Mouse (Mus musculus): Measurements from ENCODE around the gene Tns1. TPM values are rescaled to one million over a fixed set of nuclear protein-coding genes. Genes with fewer than 3 reads are reported as not detected.

The Tns1 gene
- polyA plus RNA-seq, 1 experiment from 2014 or later, result 16.5 TPM

DNA sequence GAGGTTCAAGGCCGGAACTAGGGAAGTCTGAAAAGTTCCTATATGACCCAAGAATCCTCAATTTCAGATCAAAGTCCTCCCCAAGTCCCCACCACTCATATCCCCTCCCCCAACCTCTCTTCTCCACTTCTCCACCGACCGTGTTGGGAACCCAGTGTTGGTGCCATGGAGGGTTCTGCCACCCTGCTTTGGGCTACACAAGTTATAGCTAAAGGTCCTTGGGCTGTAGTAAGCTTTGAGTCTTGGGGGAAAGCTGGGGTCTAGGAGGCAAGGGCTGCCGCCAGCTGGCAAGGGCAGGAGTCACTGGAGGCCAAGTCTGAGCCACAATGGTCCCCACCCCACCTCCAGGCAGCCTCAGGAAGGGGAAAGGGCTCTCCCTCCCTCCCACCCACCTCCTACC is 88.8 kb downstream of the Tns1 start:
- Histone ChIP-seq H3K9me3 (no peaks in the 10 kb centered on the region), H3K36me3 (no peaks in the 10 kb centered on the region), H3K4me3 (no peak overlapping the region), H3K27ac (no peak overlapping the region), H3K4me1 (peaks cover 25% of the 10 kb centered on the region), H3K4me2 (replicated peaks) (no peak overlapping the region), H3K27me3 (replicated peaks) (peaks cover 17% of the 10 kb centered on the region), H3K9ac (no peak overlapping the region)
- WGBS, result 66% methylated on average over 4 of the region's 4 CpGs
- no peak for ATAC-seq (ENCODE audit: low FRiP score, low read depth)

DNA sequence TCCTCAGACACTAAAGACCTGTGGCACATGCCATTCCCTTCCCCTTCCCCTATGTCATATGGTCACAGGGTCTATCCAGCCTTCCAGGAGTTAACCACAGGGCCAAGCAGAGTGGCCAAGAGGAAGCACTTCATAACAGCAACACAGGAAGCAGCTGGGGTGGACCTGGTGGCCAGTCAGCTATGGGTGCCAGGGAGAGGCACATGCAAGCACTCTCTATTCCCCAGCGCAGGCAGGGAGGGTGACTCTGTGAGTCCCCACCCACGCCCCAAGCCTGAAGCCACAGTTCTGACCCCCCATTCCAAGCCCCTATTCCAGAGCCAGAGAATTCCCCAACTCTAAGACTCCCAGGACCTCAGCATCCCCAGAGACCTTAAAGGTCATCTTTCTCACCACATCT is 89.5 kb downstream of the Tns1 start:
- H3K27me3 ChIP-seq (replicated peaks), result peaks cover 17% of the 10 kb centered on the region
- 84% methylated on average over 2 of the region's 2 CpGs for WGBS
- no peak overlapping the region for H3K27ac ChIP-seq
- no peak overlapping the region for H3K4me2 ChIP-seq (replicated peaks)
- no peak overlapping the region for H3K4me3 ChIP-seq
- H3K9ac ChIP-seq, result no peak overlapping the region
- no peak for ATAC-seq (ENCODE audit: low FRiP score, low read depth)
- no peaks in the 10 kb centered on the region for H3K9me3 ChIP-seq
- peaks cover 28% of the 10 kb centered on the region for H3K4me1 ChIP-seq
- H3K36me3 ChIP-seq, result no peaks in the 10 kb centered on the region

DNA sequence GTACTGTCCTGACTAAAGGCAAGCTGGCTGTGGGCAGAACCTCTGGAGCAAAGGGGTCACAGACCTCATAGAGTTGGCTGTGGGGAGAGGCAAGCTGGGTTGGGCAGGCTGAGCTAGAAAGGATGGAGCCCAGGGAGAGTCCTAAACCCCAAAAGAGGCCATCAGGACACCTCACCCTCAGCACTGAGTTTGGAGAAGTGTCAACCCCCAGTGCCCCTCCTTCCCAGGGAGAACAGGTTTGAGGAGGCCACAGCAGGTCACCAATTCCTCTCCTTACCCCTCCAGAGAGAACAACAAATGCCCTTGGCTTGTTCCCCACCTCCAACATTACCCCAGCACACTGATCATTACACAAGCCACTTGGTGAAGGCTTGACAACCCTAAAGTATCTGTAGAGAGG is 90.0 kb downstream of the Tns1 start:
- no peak overlapping the region for H3K4me3 ChIP-seq
- H3K36me3 ChIP-seq, result no peaks in the 10 kb centered on the region
- no peak overlapping the region for H3K27ac ChIP-seq
- no peak overlapping the region for H3K4me2 ChIP-seq (replicated peaks)
- ATAC-seq (ENCODE audit: low FRiP score, low read depth), result no peak
- H3K9ac ChIP-seq, result no peak overlapping the region
- H3K9me3 ChIP-seq, result no peaks in the 10 kb centered on the region
- peaks cover 17% of the 10 kb centered on the region for H3K27me3 ChIP-seq (replicated peaks)
- H3K4me1 ChIP-seq, result peaks cover 28% of the 10 kb centered on the region

DNA sequence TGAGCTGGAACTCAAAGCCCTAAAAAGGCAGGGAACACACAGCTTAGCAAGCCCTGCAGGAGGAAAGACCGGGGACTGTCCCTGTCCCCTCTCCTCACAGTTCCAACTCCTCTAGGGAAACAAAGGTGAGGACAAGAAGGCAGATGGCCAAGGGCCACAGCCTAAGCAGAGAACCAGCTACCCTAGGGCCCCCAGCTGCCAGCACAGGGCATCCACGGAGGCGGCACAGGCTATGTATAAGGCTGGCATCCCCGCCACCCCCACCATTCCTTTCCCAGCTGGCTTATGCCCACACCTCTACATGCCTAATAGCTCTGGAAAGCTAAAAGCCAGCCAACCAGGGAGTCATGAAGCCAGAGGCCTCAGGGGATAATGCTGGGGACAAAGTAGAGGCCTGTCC is 90.8 kb downstream of the Tns1 start:
- peaks cover 28% of the 10 kb centered on the region for H3K4me1 ChIP-seq
- peaks cover 17% of the 10 kb centered on the region for H3K27me3 ChIP-seq (replicated peaks)
- no peak for ATAC-seq (ENCODE audit: low FRiP score, low read depth)
- H3K4me2 ChIP-seq (replicated peaks), result no peak overlapping the region
- H3K4me3 ChIP-seq, result no peak overlapping the region
- no peaks in the 10 kb centered on the region for H3K36me3 ChIP-seq
- 81% methylated on average over 4 of the region's 4 CpGs for WGBS
- H3K9ac ChIP-seq, result no peak overlapping the region
- no peaks in the 10 kb centered on the region for H3K9me3 ChIP-seq
- H3K27ac ChIP-seq, result no peak overlapping the region

DNA sequence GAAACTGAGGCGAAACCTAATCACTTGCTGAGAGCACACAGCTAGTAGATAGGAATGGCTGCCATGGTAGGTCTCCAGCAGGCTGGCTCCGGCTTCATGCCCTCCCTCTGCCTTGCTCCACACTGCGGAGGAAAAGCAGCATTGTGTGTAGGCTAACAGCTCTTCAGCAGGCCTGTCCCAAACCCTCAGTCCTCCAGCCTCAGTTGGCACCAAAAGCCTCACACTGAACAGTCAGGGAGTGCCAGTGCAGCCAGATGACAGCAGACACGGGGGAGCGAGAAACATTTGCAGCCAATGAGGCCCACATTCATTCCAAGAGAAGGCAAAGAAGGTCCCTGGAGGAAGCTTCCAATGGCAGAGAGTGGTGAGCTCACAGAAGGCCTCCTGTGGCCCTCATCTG is 91.3 kb downstream of the Tns1 start:
- H3K27me3 ChIP-seq (replicated peaks), result peaks cover 17% of the 10 kb centered on the region
- no peak for ATAC-seq (ENCODE audit: low FRiP score, low read depth)
- WGBS, result 88% methylated on average over 5 of the region's 5 CpGs
- H3K4me2 ChIP-seq (replicated peaks), result no peak overlapping the region
- H3K27ac ChIP-seq, result no peak overlapping the region
- H3K4me3 ChIP-seq, result no peak overlapping the region
- no peaks in the 10 kb centered on the region for H3K36me3 ChIP-seq
- H3K9me3 ChIP-seq, result no peaks in the 10 kb centered on the region
- no peak overlapping the region for H3K9ac ChIP-seq
- H3K4me1 ChIP-seq, result peaks cover 28% of the 10 kb centered on the region

DNA sequence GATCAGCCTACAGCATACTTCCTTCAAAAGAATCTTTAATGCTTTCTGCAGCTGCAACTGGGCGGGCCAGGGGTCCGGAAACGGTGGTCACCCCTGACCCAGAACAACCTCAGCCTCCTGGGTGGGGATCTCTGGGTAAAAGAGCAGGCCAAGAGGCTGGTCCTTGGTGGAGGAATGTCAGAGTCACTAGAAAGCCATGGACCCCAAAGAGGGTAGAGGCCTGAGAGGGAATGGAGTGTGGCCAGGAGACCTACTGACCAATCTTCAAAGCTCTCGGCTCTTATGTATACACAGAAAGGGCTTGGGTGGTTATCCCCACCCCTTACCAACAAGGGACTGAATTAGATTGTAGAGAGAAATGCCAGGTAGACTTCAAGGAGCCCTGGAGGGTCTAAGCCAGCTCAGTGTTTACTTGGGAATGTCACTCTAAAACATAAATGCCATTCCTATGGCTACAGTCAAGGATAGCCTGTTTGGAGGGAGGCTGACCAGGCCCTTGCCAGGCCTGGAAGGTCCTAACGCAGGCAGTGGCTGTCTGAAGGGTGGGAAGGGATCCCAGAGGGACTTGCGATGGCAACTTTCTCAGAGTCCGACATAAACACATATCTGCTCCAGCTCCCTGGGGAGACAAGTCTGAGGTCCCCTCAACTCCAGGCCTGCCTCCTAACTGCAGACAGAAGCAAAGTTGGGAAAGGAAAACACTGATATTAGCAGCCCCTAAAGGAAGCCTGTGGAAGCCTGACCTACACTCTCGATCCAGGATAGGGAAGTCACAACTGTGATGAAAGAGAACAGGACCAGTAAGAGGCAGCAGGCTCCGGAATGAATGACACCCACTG is 92.3 kb downstream of the Tns1 start:
- peaks cover 14% of the 10 kb centered on the region for H3K27me3 ChIP-seq (replicated peaks)
- H3K4me1 ChIP-seq, result peaks cover 36% of the 10 kb centered on the region
- no peaks in the 10 kb centered on the region for H3K36me3 ChIP-seq
- 76% methylated on average over 9 of the region's 9 CpGs for WGBS
- no peak overlapping the region for H3K4me2 ChIP-seq (replicated peaks)
- no peak overlapping the region for H3K9ac ChIP-seq
- ATAC-seq (ENCODE audit: low FRiP score, low read depth), result no peak
- H3K4me3 ChIP-seq, result no peak overlapping the region
- no peak overlapping the region for H3K27ac ChIP-seq
- no peaks in the 10 kb centered on the region for H3K9me3 ChIP-seq

DNA sequence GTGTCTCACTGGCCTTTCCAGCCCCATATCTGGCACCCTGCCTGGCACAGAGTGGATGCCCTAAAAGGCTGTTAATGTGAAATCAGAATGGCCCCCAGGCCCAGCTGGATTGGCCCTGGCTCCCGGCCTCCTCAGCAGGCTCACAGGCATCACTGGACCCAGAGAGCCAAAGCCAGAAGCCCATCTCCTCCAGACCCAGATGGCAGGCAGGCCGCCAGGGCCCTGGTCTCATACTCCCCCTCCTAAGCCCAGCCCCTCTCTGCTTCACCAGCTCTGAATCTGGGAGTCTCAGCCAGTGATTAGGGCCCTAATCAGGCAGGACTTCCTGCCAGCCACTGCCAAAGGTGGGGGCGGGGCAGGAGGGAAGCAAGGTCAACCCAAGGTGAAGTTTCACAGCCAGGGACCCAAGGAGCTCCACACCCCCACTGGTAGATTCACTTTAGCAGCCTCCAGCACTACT is 93.3 kb downstream of the Tns1 start:
- Histone ChIP-seq H3K9ac (no peak overlapping the region), H3K27ac (no peak overlapping the region), H3K36me3 (no peaks in the 10 kb centered on the region), H3K27me3 (replicated peaks) (peaks cover 3% of the 10 kb centered on the region; the same call in 1 of the 2 replicates), H3K4me1 (peaks cover 31% of the 10 kb centered on the region), H3K9me3 (no peaks in the 10 kb centered on the region), H3K4me3 (no peak overlapping the region), H3K4me2 (replicated peaks) (no peak overlapping the region)
- 30% methylated on average over 3 of the region's 3 CpGs for WGBS
- ATAC-seq (ENCODE audit: low FRiP score, low read depth), result no peak; the same call in 1 of the 2 replicates

DNA sequence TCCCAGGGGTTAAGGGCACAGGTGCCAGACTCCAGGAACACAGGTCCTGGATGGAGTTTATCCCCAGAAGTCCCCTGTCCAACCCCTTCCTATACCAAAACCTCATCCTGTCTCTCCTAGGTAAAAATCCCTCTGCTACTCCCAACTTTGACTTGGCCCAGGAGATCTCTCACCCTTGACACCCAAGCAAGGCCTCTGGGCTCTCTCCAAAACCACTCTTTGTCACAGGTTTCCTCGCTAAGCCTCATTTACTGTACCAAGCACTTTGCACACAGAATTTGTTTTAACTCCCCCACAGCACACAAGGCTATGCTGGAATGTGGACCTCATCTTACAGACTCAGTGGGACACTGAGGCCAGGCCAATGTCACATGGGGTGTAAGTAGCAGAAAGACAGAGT is 94.0 kb downstream of the Tns1 start:
- H3K27ac ChIP-seq, result no peak overlapping the region
- ATAC-seq (ENCODE audit: low FRiP score, low read depth), result no peak
- no peaks in the 10 kb centered on the region for H3K27me3 ChIP-seq (replicated peaks)
- H3K4me2 ChIP-seq (replicated peaks), result no peak overlapping the region
- peaks cover 33% of the 10 kb centered on the region for H3K4me1 ChIP-seq
- WGBS, result 83% methylated on average over 1 of the region's 1 CpGs
- no peak overlapping the region for H3K9ac ChIP-seq
- H3K9me3 ChIP-seq, result no peaks in the 10 kb centered on the region
- no peaks in the 10 kb centered on the region for H3K36me3 ChIP-seq
- no peak overlapping the region for H3K4me3 ChIP-seq

DNA sequence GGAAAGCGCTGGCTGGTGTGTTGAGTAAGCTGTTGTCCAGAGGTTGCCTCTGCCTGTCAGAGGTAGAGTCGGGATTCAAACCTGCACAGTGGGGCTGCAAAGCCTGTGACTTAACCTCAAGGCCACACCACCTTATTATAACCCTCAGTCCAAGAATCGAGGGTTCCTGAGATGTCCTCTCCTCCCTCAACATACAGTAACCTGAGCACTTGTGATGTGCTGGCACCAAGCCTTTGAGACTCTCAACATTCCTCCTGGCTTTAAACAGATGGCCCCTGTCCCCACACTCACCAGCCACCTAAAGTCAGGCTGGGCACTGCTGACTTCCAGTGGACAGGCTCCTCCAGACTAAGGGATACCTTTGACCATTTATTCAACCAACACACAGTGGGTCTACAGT is 94.6 kb downstream of the Tns1 start:
- no peaks in the 10 kb centered on the region for H3K36me3 ChIP-seq
- peaks cover 39% of the 10 kb centered on the region for H3K4me1 ChIP-seq
- no peak for ATAC-seq (ENCODE audit: low FRiP score, low read depth)
- no peak overlapping the region for H3K4me3 ChIP-seq
- no peaks in the 10 kb centered on the region for H3K27me3 ChIP-seq (replicated peaks)
- H3K4me2 ChIP-seq (replicated peaks), result no peak overlapping the region
- H3K27ac ChIP-seq, result no peak overlapping the region
- WGBS, result 88% methylated on average over 3 of the region's 3 CpGs
- H3K9ac ChIP-seq, result no peak overlapping the region
- H3K9me3 ChIP-seq, result no peaks in the 10 kb centered on the region

DNA sequence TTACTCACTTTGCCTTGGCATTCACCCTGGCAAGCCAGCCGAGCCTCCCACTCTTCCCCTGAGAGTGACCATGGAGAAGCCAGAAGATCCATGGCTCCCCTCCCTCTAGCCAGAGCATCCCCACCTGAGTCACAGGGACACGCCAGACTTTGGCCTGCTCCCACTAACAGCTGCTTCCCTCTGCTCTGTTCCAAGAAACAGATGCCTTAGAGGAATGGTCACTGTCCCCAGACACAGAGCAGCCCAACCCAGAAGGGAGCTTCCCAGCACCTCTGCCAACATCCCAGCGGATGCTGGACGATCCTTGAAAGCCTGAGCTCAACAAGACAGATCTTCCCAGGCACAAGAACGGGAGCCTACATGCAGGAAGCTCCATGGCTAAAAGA is 95.4 kb downstream of the Tns1 start:
- H3K9me3 ChIP-seq, result no peaks in the 10 kb centered on the region
- H3K9ac ChIP-seq, result no peak overlapping the region
- no peak overlapping the region for H3K4me2 ChIP-seq (replicated peaks)
- H3K36me3 ChIP-seq, result no peaks in the 10 kb centered on the region
- no peak overlapping the region for H3K27ac ChIP-seq
- no peak overlapping the region for H3K4me3 ChIP-seq
- H3K27me3 ChIP-seq (replicated peaks), result no peaks in the 10 kb centered on the region
- peaks cover 42% of the 10 kb centered on the region for H3K4me1 ChIP-seq
- 83% methylated on average over 5 of the region's 5 CpGs for WGBS
- ATAC-seq (ENCODE audit: low FRiP score, low read depth), result no peak

DNA sequence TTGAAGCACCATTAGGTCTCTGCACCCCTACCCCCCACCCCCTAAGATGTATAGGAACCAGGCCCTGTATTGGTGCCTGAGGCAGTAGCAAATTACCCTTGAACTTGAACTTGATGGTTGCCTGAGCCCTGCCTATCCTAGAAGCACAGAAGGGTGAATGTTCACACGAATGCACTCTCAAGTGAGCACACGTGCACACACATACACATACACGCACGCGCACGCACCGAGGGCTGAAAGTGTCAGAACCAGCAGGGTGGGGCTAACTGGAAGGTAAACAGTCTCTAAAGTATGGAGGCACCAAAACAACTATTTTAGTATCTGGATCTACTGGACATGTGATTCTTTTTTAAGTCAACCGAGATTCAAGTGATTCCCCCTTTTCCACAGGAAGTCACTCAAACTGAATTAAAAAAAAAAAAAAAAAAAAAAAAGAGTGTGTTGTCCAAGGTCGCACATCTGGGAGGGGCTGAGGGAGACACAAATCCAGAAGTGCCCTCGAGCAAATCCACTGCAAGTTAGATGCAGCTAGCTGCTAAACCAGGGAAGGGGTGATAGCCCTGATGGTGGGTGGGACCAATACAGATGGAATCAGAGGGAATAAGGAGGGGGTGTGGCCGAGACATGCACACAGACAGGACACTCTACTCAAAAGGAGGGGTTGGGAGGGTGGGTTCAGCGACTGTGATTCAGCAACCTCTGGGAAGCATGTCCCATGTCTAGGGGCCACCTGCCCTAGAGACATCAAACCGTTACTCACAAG is 96.0 kb downstream of the Tns1 start:
- WGBS, result 82% methylated on average over 13 of the region's 13 CpGs
- ATAC-seq (ENCODE audit: low FRiP score, low read depth), result no peak
- no peak overlapping the region for H3K27ac ChIP-seq

DNA sequence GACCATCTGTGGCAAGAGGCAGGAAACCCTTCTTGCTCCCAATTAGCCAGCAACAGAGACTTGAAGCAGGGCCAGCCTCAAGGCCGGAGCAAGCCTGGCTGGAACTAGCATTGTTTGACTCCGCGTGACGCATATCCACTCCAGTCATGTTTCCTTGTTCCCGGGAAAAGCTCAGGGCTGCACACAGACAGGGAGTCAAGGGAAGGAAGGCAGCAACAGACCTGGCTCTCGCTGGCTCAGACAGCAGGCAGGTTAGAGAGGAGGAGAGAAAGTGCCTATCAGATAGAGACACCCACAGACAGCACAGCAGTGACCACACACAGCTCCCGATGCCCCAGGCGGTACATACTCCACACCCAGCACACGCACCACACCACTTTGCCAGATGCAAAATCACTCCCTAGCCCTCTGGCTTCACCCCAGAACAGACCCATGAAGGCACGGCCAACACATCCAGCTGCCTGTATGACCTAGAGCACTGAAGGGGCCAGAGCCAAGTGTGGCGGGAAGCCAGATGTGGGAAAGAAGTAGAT is 96.6 kb downstream of the Tns1 start:
- Histone ChIP-seq H3K27ac (no peak overlapping the region; the same call in 1 of the 2 replicates), H3K4me3 (no peak overlapping the region), H3K27me3 (replicated peaks) (no peaks in the 10 kb centered on the region), H3K9ac (no peak overlapping the region), H3K4me2 (replicated peaks) (no peak overlapping the region), H3K36me3 (no peaks in the 10 kb centered on the region), H3K9me3 (no peaks in the 10 kb centered on the region), H3K4me1 (peaks cover 42% of the 10 kb centered on the region)
- no peak for ATAC-seq (ENCODE audit: low FRiP score, low read depth)
- 64% methylated on average over 11 of the region's 11 CpGs for WGBS

More for the DNA sequence above, 96.0 kb downstream of the Tns1 start:
- no peaks in the 10 kb centered on the region for H3K36me3 ChIP-seq
- H3K4me2 ChIP-seq (replicated peaks), result no peak overlapping the region
- no peak overlapping the region for H3K4me3 ChIP-seq
- no peaks in the 10 kb centered on the region for H3K9me3 ChIP-seq
- no peak overlapping the region for H3K9ac ChIP-seq
- peaks cover 42% of the 10 kb centered on the region for H3K4me1 ChIP-seq
- no peaks in the 10 kb centered on the region for H3K27me3 ChIP-seq (replicated peaks)

All from neural tube, embryonic 12.5 days (tissue).